Mouse (Mus musculus) MEL (cell line): ENCODE results near the gene Olfr592. TPM values are rescaled to one million over a fixed set of nuclear protein-coding genes. Genes with fewer than 3 reads are reported as not detected.

Experiments used
- DNase-seq: peaks from one replicate; pipeline ENCODE4 v3.0.0; 2011; ENCODE audit warnings: low read depth, low spot score
- H3K27ac ChIP-seq: 2 replicates; pipeline ENCODE4 v1.5.1; 2012; ENCODE audit warnings: low read depth, mild to moderate bottlenecking, control low read depth, low read length, moderate library complexity; ENCODE audit not compliant: control insufficient read depth
- H3K27me3 ChIP-seq, 2 experiments: fragments of 150-350 bp in 1 of 2; sonication (generic) in 1 of 2; 2 replicates each; pipeline ENCODE4 v1.6.1; 2012; ENCODE audit warnings: low read length in 2 of 2, mild to moderate bottlenecking in 2 of 2, improper control_type of control experiment in 1 of 2, moderate library complexity in 1 of 2; ENCODE audit not compliant: insufficient read depth in 2 of 2, control insufficient read depth in 1 of 2
- H3K36me3 ChIP-seq, 2 experiments: 2 replicates each; pipeline ENCODE4 v1.6.1; 2012 to 2014; ENCODE audit warnings: low read length in 2 of 2, improper control_type of control experiment in 1 of 2, inconsistent platforms in 1 of 2, mild to moderate bottlenecking in 1 of 2; ENCODE audit not compliant: insufficient read depth in 2 of 2, control insufficient read depth in 1 of 2
- H3K4me1 ChIP-seq, 2 experiments: fragments of 150-350 bp in 1 of 2; sonication (generic) in 1 of 2; 2 replicates each; pipeline ENCODE4 v1.6.1; 2012; ENCODE audit warnings: low read length in 2 of 2, improper control_type of control experiment in 1 of 2, mild to moderate bottlenecking in 1 of 2; ENCODE audit not compliant: insufficient read depth in 2 of 2, control insufficient read depth in 1 of 2
- H3K4me3 ChIP-seq, 2 experiments: fragments of 150-350 bp in 1 of 2; sonication (generic) in 1 of 2; 2 replicates each; pipeline ENCODE4 v1.5.1; 2012; ENCODE audit warnings: low read depth in 2 of 2, low read length in 2 of 2, mild to moderate bottlenecking in 2 of 2, moderate library complexity in 2 of 2, control low read depth in 1 of 2, improper control_type of control experiment in 1 of 2; ENCODE audit not compliant: control insufficient read depth in 1 of 2, insufficient read depth in 1 of 2
- H3K79me2 ChIP-seq: 2 replicates; pipeline ENCODE4 v1.6.1; 2012; ENCODE audit warnings: mild to moderate bottlenecking, low read length, moderate library complexity; ENCODE audit not compliant: control insufficient read depth, poor library complexity, insufficient read depth
- H3K9ac ChIP-seq: 2 replicates; pipeline ENCODE4 v1.6.1; 2012; ENCODE audit warnings: low read depth, mild to moderate bottlenecking, control low read depth, low read length, moderate library complexity; ENCODE audit not compliant: control insufficient read depth, poor library complexity, severe bottlenecking
- H3K9me3 ChIP-seq: fragments of 150-350 bp; sonication (generic); replicated peaks from 2 replicates; pipeline ENCODE4 v1.6.1; 2012; ENCODE audit warnings: mild to moderate bottlenecking, low read length, improper control_type of control experiment, moderate library complexity; ENCODE audit not compliant: insufficient read depth
- BHLHE40 ChIP-seq: IDR thresholded peaks from 2 replicates; pipeline ENCODE4 v1.6.1; 2012; ENCODE audit warnings: low read depth, mild to moderate bottlenecking, inconsistent platforms, low read length, improper control_type of control experiment, borderline replicate concordance
- CHD1 ChIP-seq: IDR thresholded peaks from 2 replicates; pipeline ENCODE4 v1.6.1; 2012; ENCODE audit warnings: low read depth, mild to moderate bottlenecking, inconsistent platforms, low read length, improper control_type of control experiment
- CHD2 ChIP-seq: IDR thresholded peaks from 2 replicates; pipeline ENCODE4 v1.6.1; 2011; ENCODE audit warnings: low read length, improper control_type of control experiment
- E2F4 ChIP-seq: IDR thresholded peaks from 2 replicates; pipeline ENCODE4 v1.6.1; 2011; ENCODE audit warnings: low read depth, low read length, improper control_type of control experiment, borderline replicate concordance
- ELF1 ChIP-seq: IDR thresholded peaks from 2 replicates; pipeline ENCODE4 v1.6.1; 2014; ENCODE audit warnings: low read depth, mild to moderate bottlenecking, inconsistent platforms, low read length, improper control_type of control experiment, moderate library complexity
- HCFC1 ChIP-seq: IDR thresholded peaks from 2 replicates; pipeline ENCODE4 v1.6.1; 2012; ENCODE audit warnings: low read depth, mild to moderate bottlenecking, inconsistent platforms, low read length, improper control_type of control experiment, moderate library complexity
- KAT2A ChIP-seq: conservative IDR thresholded peaks from 2 replicates; pipeline ENCODE4 v1.6.1; 2012; ENCODE audit warnings: low read depth, low read length, improper control_type of control experiment, inconsistent platforms
- MAX ChIP-seq: IDR thresholded peaks from 2 replicates; pipeline ENCODE4 v1.6.1; 2011; ENCODE audit warnings: low read length, improper control_type of control experiment
- MEF2A ChIP-seq: IDR thresholded peaks from 2 replicates; pipeline ENCODE4 v1.6.1; 2014; ENCODE audit warnings: low read depth, mild to moderate bottlenecking, inconsistent platforms, low read length, improper control_type of control experiment; ENCODE audit not compliant: poor library complexity, insufficient replicate concordance, severe bottlenecking; ENCODE audit errors: extremely low read depth
- NELFE ChIP-seq: IDR thresholded peaks from 2 replicates; pipeline ENCODE4 v1.6.1; 2011; ENCODE audit warnings: low read depth, low read length, improper control_type of control experiment
- NRF1 ChIP-seq: IDR thresholded peaks from 2 replicates; pipeline ENCODE4 v1.6.1; 2014; ENCODE audit warnings: low read depth, mild to moderate bottlenecking, inconsistent platforms, low read length, improper control_type of control experiment, moderate library complexity; ENCODE audit not compliant: poor library complexity, insufficient read depth, severe bottlenecking
- RAD21 ChIP-seq: IDR thresholded peaks from 2 replicates; pipeline ENCODE4 v1.6.1; 2011; ENCODE audit warnings: mild to moderate bottlenecking, low read depth, low read length, improper control_type of control experiment
- RCOR1 ChIP-seq: IDR thresholded peaks from 2 replicates; pipeline ENCODE4 v1.6.1; 2012; ENCODE audit warnings: low read depth, mild to moderate bottlenecking, inconsistent platforms, low read length, improper control_type of control experiment
- SIN3A ChIP-seq: IDR thresholded peaks from 2 replicates; pipeline ENCODE4 v1.6.1; 2012; ENCODE audit warnings: low read length, improper control_type of control experiment, inconsistent platforms
- SMC3 ChIP-seq: IDR thresholded peaks from 2 replicates; pipeline ENCODE4 v1.6.1; 2011; ENCODE audit warnings: low read depth, low read length, improper control_type of control experiment
- TAL1 ChIP-seq: IDR thresholded peaks from 2 replicates; pipeline ENCODE4 v1.6.1; 2012; ENCODE audit warnings: mild to moderate bottlenecking, inconsistent platforms, low read length, moderate library complexity, mixed read lengths
- TBP ChIP-seq: IDR thresholded peaks from 2 replicates; pipeline ENCODE4 v1.8.0; 2011; ENCODE audit warnings: low read depth, low read length, improper control_type of control experiment
- TCF12 ChIP-seq: IDR thresholded peaks from 2 replicates; pipeline ENCODE4 v1.6.1; 2014; ENCODE audit warnings: low read depth, mild to moderate bottlenecking, inconsistent platforms, low read length, improper control_type of control experiment, moderate library complexity
- UBTF ChIP-seq: IDR thresholded peaks from 2 replicates; pipeline ENCODE4 v1.6.1; 2012; ENCODE audit warnings: low read depth, mild to moderate bottlenecking, inconsistent platforms, low read length, improper control_type of control experiment, moderate library complexity, borderline replicate concordance; ENCODE audit not compliant: insufficient read depth
- USF1 ChIP-seq: IDR thresholded peaks from 2 replicates; pipeline ENCODE4 v1.6.1; 2014; ENCODE audit warnings: low read depth, mild to moderate bottlenecking, inconsistent platforms, low read length, improper control_type of control experiment, moderate library complexity
- ZMIZ1 ChIP-seq: IDR thresholded peaks from 2 replicates; pipeline ENCODE4 v1.6.1; 2012; ENCODE audit warnings: low read depth, mild to moderate bottlenecking, inconsistent platforms, low read length, improper control_type of control experiment, moderate library complexity
- polyA plus RNA-seq, 2 experiments: library from polyadenylated mRNA; stranded (reverse) in 1 of 2; unstranded in 1 of 2; fragments of >175 nt in 1 of 2; fragments of >200 nt in 1 of 2; gene quantifications; 2 replicates each; pipeline versions ENCODE4 v1.2.1 to v1.2.4; 2012; ENCODE audit warnings: low replicate concordance in 2 of 2, low read depth in 1 of 2; ENCODE audit not compliant: insufficient read length in 2 of 2, insufficient read depth in 1 of 2, missing spikeins in 1 of 2
- total RNA-seq: library from RNA; depleted of rRNA; stranded (reverse); fragments of 300-350 nt; gene quantifications from 2 replicates; pipeline ENCODE4 v1.2.3, GENCODE M21; 2012

The Olfr592 gene
- total and polyA plus RNA-seq, 3 experiments: not detected

DNA sequence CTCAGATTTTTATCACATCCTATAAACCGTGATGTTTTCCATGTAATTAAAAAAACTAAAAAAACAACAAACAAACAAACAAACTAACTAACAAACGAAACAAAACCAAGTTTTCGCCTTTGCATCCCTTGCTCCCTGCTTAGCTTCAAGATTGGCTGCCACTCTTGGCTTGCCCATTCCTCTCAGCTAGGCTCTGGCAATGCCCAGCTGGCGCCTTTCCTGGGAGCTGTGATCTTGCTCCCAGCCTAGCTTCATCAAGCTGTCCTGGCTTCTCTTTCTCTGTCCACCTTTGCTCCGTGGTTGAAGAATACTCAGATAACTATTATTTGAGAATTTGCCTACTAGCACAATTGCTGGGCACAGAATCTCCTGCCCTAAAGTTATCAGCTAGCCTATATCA, 14.9 kb upstream of the Olfr592 start:
- no peak for TF ChIP-seq RCOR1
- no peak for TF ChIP-seq SIN3A
- TF ChIP-seq TAL1: no peak
- TF ChIP-seq MEF2A: no peak
- no peak for TF ChIP-seq NRF1
- no peak for TF ChIP-seq UBTF
- no peak for TF ChIP-seq SMC3
- TF ChIP-seq CHD2: no peak
- no peak for TF ChIP-seq BHLHE40
- TF ChIP-seq USF1: no peak
- no peak for TF ChIP-seq ZMIZ1
- TF ChIP-seq E2F4: no peak
- TF ChIP-seq ELF1: no peak
- TF ChIP-seq TCF12: no peak
- TF ChIP-seq RAD21: no peak
- H3K9me3 ChIP-seq: no peaks in the 10 kb centered on the region
- no peaks in the 10 kb centered on the region for H3K79me2 ChIP-seq
- H3K27ac ChIP-seq: no peak overlapping the region
- H3K4me3 ChIP-seq: no peak overlapping the region
- H3K4me1 ChIP-seq: no peaks in the 10 kb centered on the region
- no peaks in the 10 kb centered on the region for H3K36me3 ChIP-seq
- no peaks in the 10 kb centered on the region for H3K27me3 ChIP-seq
- no peak overlapping the region for H3K9ac ChIP-seq
- no peak for DNase-seq

DNA sequence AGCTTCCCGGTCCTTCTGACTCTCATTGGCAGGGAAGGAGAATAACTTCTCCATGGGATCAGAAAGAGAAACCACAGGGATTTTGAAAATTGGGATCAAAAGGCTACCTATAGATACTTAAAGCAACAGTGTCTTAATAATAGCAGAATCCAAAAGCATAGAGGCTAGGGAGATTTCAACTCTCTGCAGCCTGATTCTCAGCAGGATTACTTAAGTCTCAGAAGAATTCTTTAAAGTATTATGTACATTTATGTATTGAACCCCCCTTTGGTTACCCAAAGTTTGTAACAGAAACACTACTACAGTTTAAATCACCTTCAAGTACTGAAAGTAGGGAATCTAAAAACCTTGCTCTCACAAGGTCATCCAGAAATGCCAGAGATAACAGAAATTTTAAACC, 6.4 kb upstream of the Olfr592 start, which contains the start of gene Olfr591:
Gene Olfr591 (minus strand): TSS at position 101 of the 400 bp plus-strand sequence.
- Histone ChIP-seq H3K9ac (no peak within 1 kb of the TSS), H3K27ac (no peak within 1 kb of the TSS), H3K4me1 (no peaks in the 10 kb centered on the region), H3K9me3 (no peaks in the 10 kb centered on the region), H3K4me3 (no peak within 1 kb of the TSS), H3K36me3 (no peaks in the 10 kb centered on the region), H3K27me3 (no peaks in the 10 kb centered on the region), H3K79me2 (no peaks in the 10 kb centered on the region)
- no peak for DNase-seq
- no peak for TF ChIP-seq CHD1
- TF ChIP-seq MAX: no peak
- no peak for TF ChIP-seq NELFE
- no peak for TF ChIP-seq KAT2A
- no peak for TF ChIP-seq HCFC1
- TF ChIP-seq UBTF: no peak
- no peak for TF ChIP-seq TBP
